Mouse (Mus musculus) C2C12 (cell line): ENCODE data around the gene Dgcr8.

Experiments used
- CTCF ChIP-seq: IDR thresholded peaks from one replicate; pipeline ENCODE4 v1.5.1; 2011; ENCODE audit not compliant: control insufficient read depth, insufficient read depth, insufficient read length
- MAX ChIP-seq: IDR thresholded peaks from one replicate; pipeline ENCODE4 v1.6.1; 2011; ENCODE audit warnings: mild to moderate bottlenecking, control low read depth
- MYOG ChIP-seq: IDR thresholded peaks from one replicate; pipeline ENCODE4 v1.6.1; 2011; ENCODE audit not compliant: control insufficient read depth, insufficient read length; ENCODE audit errors: extremely low read depth
- USF1 ChIP-seq: IDR thresholded peaks from one replicate; pipeline ENCODE4 v1.6.1; 2011; ENCODE audit warnings: low read depth, mild to moderate bottlenecking, control low read depth, moderate library complexity

- TF ChIP-seq CTCF (no peak), MYOG (no peak), USF1 (no peak), MAX (no peak)
Observed at GRCm38 (mm10) chr16:18213689-18214088, 75.4 kb downstream of the Dgcr8 start.
